Mouse (Mus musculus) kidney, postnatal 10 days (tissue): ENCODE results near the gene Serpina6.

Experiments
- DNase-seq: peaks from one replicate; pipeline ENCODE4 v3.0.0; 2021; ENCODE audit warnings: mixed read lengths

Serpina6 gene

DNA sequence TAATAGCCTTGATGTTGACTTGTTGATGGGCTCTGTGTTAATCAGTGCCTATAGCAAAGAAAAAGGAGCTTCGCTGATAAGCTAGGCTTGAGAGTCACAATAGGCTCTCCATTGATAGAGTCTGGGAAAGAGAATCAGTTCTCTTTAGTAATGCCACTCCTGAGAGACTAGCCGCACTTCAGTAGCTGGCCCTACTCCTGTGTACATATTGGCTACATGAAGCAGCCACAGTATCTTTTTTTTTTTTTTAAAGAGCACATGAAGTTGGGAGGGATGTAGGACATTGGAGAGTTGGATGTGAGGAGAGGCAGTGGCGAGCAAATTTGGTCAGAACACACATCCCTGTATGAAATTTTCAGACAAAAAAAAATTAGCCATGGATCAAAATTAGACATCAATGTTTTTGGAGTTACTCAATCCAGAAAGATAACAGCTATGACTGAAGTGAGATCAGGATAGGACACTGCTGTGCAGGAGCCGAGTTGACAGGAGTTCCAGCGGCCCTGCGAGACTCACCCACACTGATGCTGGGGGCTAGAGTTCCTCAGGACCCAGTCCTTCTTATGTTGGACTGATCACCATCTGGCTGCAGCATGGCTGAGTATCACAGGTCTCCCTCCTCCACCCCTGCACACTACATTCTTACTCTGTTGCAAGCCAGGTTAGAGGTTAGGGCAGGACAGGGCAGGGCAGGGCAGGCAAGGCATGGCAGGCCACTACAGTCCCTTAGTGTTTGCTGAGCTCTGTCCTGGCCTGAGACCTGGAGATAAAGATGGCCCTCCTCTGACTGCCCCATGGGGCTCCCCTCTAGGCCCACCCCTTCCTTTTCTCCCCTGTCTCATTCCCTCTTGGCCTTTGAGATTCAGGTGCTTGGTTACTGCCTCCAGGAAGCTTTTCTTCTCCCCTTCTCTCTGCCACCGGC is 1.6 kb downstream of the Serpina6 start:
- DNase-seq = no peak

DNA sequence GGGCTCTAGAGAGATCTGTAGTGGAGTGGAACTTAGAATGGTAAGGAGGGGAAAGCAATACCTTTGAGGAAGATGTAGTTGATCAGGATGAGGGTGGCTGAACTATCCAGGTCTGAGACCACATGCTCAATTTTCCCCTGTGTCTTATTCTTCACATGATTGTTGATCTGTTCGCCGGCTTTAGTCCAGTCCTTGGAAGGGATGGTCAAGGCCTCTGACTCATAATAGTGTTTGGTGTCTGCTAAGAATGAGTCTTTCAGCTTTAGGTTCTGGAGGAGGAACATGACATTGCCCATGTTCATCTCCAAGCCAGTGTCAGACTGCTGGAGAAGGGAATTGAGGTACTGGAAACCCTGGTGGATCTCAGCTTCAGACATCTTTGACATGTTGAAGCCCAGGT is 3.2 kb downstream of the Serpina6 start:
- DNase-seq = no peak

DNA sequence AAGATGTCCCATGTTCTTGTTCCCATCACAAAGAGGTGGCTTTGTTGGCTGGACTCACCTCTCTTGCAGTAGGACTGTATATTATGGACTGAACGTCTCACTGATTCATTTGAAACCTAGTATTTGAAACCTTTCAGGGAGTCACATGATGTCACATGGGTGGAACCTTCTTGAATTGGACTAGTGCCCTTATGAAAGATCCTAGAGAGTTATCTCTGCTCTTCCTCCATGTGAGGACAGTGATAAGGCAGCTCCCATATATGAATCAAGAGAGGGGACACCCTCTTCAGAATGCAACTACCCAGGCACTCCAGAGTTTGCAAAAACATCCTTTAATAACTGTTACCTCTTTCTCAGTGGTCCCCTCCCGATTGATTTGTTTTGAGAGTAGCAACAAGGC is 10.7 kb downstream of the Serpina6 start:
- no peak for DNase-seq

GRCm38 (mm10) chr12:103644601-103645000 is 12.4 kb downstream of the Serpina6 start:
- no peak for DNase-seq

DNA sequence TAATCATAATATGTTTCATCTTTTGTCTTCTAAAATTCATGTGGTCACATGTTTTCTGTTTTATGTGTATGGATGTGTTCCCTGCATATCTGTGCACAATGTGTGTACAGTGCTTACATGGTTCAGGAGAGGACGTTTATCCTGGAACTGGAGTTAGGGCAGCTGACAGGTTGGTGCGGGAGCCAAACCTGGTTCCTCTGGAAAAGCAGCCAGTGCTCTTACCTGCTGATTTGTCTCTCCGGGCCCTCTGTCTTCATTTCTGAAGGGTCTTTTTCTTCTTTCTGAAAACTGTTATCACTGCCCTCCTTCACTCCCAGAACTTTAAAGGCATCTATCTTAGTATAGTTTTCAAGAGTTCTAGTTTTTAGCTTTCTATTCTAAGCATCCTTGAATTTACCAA is 13.2 kb downstream of the Serpina6 start:
- no peak for DNase-seq

DNA sequence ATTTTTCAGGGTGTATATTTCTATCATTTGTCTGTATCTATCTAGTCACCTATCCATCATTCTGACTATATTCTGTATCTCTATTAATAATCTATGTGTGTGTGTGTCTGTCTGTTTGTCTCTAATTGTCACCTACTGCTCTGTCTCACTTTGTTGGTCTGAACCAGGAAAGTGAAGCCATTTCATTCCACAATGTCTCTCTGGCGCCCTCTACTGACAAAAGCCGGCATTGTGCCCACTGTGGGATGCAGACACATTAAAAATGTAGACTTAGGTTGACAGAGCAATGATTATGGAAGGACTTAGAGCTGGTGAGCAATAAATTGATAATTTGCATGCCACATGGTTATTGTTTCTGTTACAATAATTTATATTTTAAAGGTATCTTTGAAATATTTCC is 13.7 kb downstream of the Serpina6 start:
- peak; percentile 91 for DNase-seq

- no peak for DNase-seq
Measured at GRCm38 (mm10) chr12:103635846-103636245, 21.2 kb downstream of the Serpina6 start.

GRCm38 (mm10) chr12:103634430-103634829 is 22.6 kb downstream of the Serpina6 start:
- DNase-seq = no peak

DNA sequence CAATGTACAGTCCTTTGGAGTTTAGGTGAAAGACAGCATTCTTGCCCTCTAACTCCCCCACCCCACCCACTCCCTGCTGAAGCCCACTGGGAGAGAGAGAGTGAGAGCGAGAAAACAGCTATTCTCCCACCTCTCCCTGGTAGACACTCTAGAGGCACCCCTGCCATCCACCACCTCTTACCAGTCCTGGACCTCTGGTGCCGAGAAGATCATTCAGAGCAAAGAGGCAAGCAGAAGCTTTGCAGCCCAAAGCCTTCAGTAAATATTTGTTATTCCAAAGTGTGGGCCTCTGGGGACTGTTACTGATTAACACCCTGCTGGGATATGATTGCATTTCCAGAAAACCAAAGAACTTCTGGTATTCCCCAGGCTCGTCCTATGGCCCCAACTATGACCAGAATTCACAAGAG is 25.8 kb downstream of the Serpina6 start, which contains the start of gene Serpina10:
TSS of gene Serpina10 (minus strand) at position 242 of the 410 bp plus-strand sequence.
- DNase-seq = no peak

GRCm38 (mm10) chr12:103616860-103617261 is 40.2 kb downstream of the Serpina6 start:
- DNase-seq = no peak

- no peak for DNase-seq
Measured at GRCm38 (mm10) chr12:103615734-103616133, 41.3 kb downstream of the Serpina6 start.

GRCm38 (mm10) chr12:103615141-103615540 is 41.9 kb downstream of the Serpina6 start:
- no peak for DNase-seq

- DNase-seq = no peak
Measured at GRCm38 (mm10) chr12:103601839-103602238, 55.2 kb downstream of the Serpina6 start.

- DNase-seq = no peak
Measured at GRCm38 (mm10) chr12:103600364-103600763, 56.6 kb downstream of the Serpina6 start.

GRCm38 (mm10) chr12:103598411-103598810 is 58.6 kb downstream of the Serpina6 start:
- DNase-seq = no peak
